Mouse (Mus musculus) liver, embryonic 13.5 days (tissue): ENCODE data around the gene Flt4. TPM values are rescaled to one million over a fixed set of nuclear protein-coding genes. Genes with fewer than 3 reads are reported as not detected.

ENCODE experiments used
- ATAC-seq: fragments of 200-750 bp; cut with Nextera tagmentation; 2 replicates; pipeline ENCODE4 v1.8.0; 2017; ENCODE audit warnings: low read depth, mild to moderate bottlenecking, moderate number of reproducible peaks, moderate library complexity
- DNase-seq: peaks from one replicate; pipeline ENCODE4 v3.0.0; 2022
- H3K27ac ChIP-seq: fragments of 300-500 bp; sonication (generic); 2 replicates; pipeline ENCODE4 v1.5.1; 2015; ENCODE audit warnings: moderate library complexity, mild to moderate bottlenecking, inconsistent platforms
- H3K27me3 ChIP-seq: fragments of 300-500 bp; sonication (generic); 2 replicates; pipeline ENCODE4 v1.6.1; 2015; ENCODE audit warnings: mild to moderate bottlenecking, inconsistent platforms
- H3K36me3 ChIP-seq: fragments of 300-500 bp; sonication (generic); 2 replicates; pipeline ENCODE4 v1.6.1; 2015; ENCODE audit warnings: mild to moderate bottlenecking, inconsistent platforms
- H3K4me1 ChIP-seq: fragments of 300-500 bp; sonication (generic); replicated peaks from 2 replicates; pipeline ENCODE4 v1.6.1; 2015; ENCODE audit warnings: inconsistent platforms
- H3K4me2 ChIP-seq: fragments of 300-500 bp; sonication (generic); 2 replicates; pipeline ENCODE4 v1.6.1; 2015; ENCODE audit warnings: inconsistent platforms, mild to moderate bottlenecking, moderate library complexity
- H3K4me3 ChIP-seq: fragments of 300-500 bp; sonication (generic); replicated peaks from 2 replicates; pipeline ENCODE4 v1.5.1; 2015; ENCODE audit warnings: mild to moderate bottlenecking, inconsistent platforms
- H3K9ac ChIP-seq: fragments of 300-500 bp; sonication (generic); 2 replicates; pipeline ENCODE4 v1.6.1; 2015; ENCODE audit warnings: mild to moderate bottlenecking, inconsistent platforms
- H3K9me3 ChIP-seq: fragments of 300-500 bp; sonication (generic); replicated peaks from 2 replicates; pipeline ENCODE4 v1.6.1; 2016; ENCODE audit warnings: inconsistent platforms
- WGBS: fragments of 180-500 bp; shearing (Covaris S2); methylation state at CpG from one replicate; pipeline ENCODE4 v1.1.7; 2015; ENCODE audit not compliant: insufficient replicate concordance; 5-methylcytosine and 5-hydroxymethylcytosine counted together
- polyA plus RNA-seq: library from polyadenylated mRNA; unstranded; fragments of >200 nt; fragmentation: Nextera tagmentation; extraction: Ambion mirVana; gene quantifications from 2 replicates; pipeline ENCODE4 v1.2.1, GENCODE M21; 2015

Flt4 gene
- polyA plus RNA-seq, 1 experiment from 2014 or later = 2.4 TPM

- DNase-seq (no peak), ATAC-seq (no peak)
- Histone ChIP-seq H3K36me3 (no peaks in the 10 kb centered on the region), H3K4me1 (0 out of 2 replicates have a peak, but pooled peaks cover 4% of the 10 kb centered on the region), H3K4me3 (no peak overlapping the region), H3K27me3 (peaks cover 33% of the 10 kb centered on the region), H3K9ac (no peak overlapping the region), H3K4me2 (no peak overlapping the region), H3K9me3 (no peaks in the 10 kb centered on the region), H3K27ac (no peak overlapping the region)
- 62% methylated on average over 10 of the region's 10 CpGs for WGBS
Measured at GRCm38 (mm10) chr11:49615856-49616725, 7.0 kb downstream of the Flt4 start.

- Histone ChIP-seq H3K4me2 (no peak overlapping the region), H3K9ac (no peak overlapping the region), H3K9me3 (no peaks in the 10 kb centered on the region), H3K4me1 (0 out of 2 replicates have a peak, but pooled peaks cover 1% of the 10 kb centered on the region), H3K27ac (no peak overlapping the region), H3K36me3 (no peaks in the 10 kb centered on the region), H3K4me3 (no peak overlapping the region), H3K27me3 (peaks cover 19% of the 10 kb centered on the region)
- DNase-seq (no peak), ATAC-seq (0 out of 2 replicates have a peak, but pooled peaks have one; percentile 31)
- WGBS = 34% methylated on average over 8 of the region's 8 CpGs
Measured at GRCm38 (mm10) chr11:49618476-49618875, 9.4 kb downstream of the Flt4 start.

- Histone ChIP-seq H3K4me1 (peaks cover 3% of the 10 kb centered on the region; the same call in 1 of the 2 replicates), H3K9me3 (no peaks in the 10 kb centered on the region), H3K4me3 (no peak overlapping the region), H3K27me3 (0 out of 2 replicates have a peak, but pooled peaks cover 2% of the 10 kb centered on the region), H3K9ac (no peak overlapping the region), H3K4me2 (no peak overlapping the region), H3K27ac (no peak overlapping the region), H3K36me3 (no peaks in the 10 kb centered on the region)
- DNase-seq = no peak
- WGBS = 66% methylated on average over 5 of the region's 5 CpGs
- ATAC-seq = no peak
Measured at GRCm38 (mm10) chr11:49621953-49622352, 12.9 kb downstream of the Flt4 start.

DNA sequence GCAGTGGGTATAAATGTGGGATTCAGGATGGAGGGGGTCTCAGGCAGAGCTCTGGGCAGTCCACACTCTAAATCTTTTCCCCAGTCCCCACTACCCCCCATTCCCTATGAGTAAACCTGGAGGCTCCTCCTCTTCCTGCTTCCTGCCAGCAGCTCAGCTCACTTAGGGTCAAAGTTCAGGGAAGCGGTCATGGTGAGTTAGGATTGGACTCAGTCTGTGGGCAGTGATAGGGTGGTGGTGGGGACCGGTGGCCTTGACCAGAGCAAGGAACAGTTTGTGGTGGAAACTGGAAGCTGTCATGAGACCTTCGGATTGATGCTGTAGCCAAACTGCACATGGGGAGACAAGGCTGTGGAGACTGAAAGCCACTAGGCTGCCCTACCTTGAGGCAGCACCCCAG is 15.1 kb downstream of the Flt4 start:
- H3K4me1 ChIP-seq = peaks cover 3% of the 10 kb centered on the region; the same call in 1 of the 2 replicates
- no peak overlapping the region for H3K4me3 ChIP-seq
- WGBS = 50% methylated on average over 3 of the region's 3 CpGs
- no peaks in the 10 kb centered on the region for H3K36me3 ChIP-seq
- 0 out of 2 replicates have a peak, but pooled peaks cover 2% of the 10 kb centered on the region for H3K27me3 ChIP-seq
- H3K9ac ChIP-seq = no peak overlapping the region
- no peak overlapping the region for H3K4me2 ChIP-seq
- ATAC-seq (peak; percentile 30; the same call in 1 of the 2 replicates), DNase-seq (no peak)
- H3K9me3 ChIP-seq = no peaks in the 10 kb centered on the region
- H3K27ac ChIP-seq = no peak overlapping the region

DNA sequence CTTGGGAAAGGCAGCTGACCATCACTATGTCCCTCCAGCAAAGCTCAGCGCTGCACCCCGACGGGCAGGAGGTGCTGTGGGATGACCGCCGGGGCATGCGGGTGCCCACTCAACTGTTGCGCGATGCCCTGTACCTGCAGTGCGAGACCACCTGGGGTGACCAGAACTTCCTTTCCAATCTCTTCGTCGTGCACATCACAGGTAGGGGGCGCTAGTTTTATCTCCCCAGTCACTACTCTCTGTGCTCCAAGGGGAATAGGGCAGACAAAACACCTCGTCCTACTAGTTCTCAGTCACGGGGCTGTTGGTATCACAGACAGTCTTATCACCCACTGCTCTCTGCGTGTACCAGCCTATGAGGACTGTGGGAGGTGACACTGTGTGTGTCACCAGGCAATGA is 16.8 kb downstream of the Flt4 start:
- Histone ChIP-seq H3K27me3 (0 out of 2 replicates have a peak, but pooled peaks cover 6% of the 10 kb centered on the region), H3K9ac (no peak overlapping the region), H3K4me1 (peaks cover 3% of the 10 kb centered on the region; the same call in 1 of the 2 replicates), H3K27ac (no peak overlapping the region), H3K9me3 (no peaks in the 10 kb centered on the region), H3K36me3 (no peaks in the 10 kb centered on the region), H3K4me2 (no peak overlapping the region), H3K4me3 (no peak overlapping the region)
- no peak for ATAC-seq
- DNase-seq = no peak
- WGBS = 64% methylated on average over 15 of the region's 15 CpGs

DNA sequence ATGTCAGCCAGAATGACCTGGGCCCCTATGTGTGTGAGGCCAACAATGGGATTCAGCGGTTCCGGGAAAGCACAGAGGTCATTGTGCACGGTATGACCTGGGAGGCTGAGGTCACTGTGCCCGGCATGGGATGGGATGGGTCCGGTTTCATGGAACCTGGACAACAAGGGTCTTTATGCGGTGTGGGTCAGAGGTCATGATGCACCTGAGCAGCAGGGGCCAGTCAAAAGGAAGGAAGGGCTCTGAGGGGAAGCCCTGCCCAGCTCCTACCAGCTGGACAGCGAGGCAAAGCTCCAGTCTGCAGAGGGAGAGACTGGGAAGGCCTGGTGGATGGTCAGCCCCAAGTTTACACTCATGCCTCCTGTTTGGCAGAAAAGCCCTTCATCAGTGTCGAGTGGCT is 17.7 kb downstream of the Flt4 start:
- no peak for DNase-seq
- H3K4me2 ChIP-seq = no peak overlapping the region
- no peaks in the 10 kb centered on the region for H3K36me3 ChIP-seq
- no peak overlapping the region for H3K4me3 ChIP-seq
- no peak overlapping the region for H3K27ac ChIP-seq
- no peak for ATAC-seq
- H3K9ac ChIP-seq = no peak overlapping the region
- H3K4me1 ChIP-seq = peaks cover 3% of the 10 kb centered on the region; the same call in 1 of the 2 replicates
- H3K9me3 ChIP-seq = no peaks in the 10 kb centered on the region
- 0 out of 2 replicates have a peak, but pooled peaks cover 6% of the 10 kb centered on the region for H3K27me3 ChIP-seq
- 72% methylated on average over 8 of the region's 8 CpGs for WGBS

DNA sequence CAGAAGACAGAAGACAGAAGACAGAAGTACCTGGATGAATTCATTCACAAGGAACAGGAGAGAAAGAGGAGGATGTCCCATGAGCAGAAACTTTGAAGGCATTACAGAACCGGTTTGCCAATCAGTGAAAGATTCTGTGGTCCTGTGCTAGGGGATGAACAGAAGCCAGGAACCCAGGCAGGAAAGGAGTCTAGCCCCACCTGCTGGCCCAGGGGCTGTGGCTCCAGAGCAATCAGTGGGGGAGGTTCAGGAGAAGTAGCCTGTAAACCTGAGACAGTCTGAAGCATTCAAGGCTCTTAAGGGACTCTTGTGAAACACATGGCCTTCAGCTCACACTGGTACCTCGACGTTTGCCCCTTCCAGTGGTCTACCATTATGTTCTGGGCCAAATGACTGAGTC is 22.1 kb downstream of the Flt4 start:
- no peak overlapping the region for H3K4me3 ChIP-seq

DNA sequence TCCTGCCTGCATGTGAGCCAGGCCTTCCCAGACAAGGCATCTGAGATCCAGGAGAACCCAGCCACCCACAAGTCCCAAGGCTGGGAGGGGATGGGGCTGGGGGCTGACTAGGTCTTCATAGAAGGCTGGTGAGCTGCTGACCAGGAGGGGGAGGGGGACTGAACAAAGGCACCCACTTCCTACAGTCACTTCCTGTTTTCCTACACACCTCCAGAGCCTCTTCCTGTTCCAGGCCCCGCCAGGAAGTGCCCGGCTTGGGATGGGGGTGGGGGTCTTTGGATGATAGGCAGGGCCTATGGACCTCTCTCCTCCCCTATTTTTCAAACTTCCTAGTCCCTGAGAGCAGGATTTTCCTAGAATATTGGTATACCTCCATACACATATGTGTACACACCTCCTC is 23.2 kb downstream of the Flt4 start:
- H3K27me3 ChIP-seq = peaks cover 37% of the 10 kb centered on the region

More for the DNA sequence above, 22.1 kb downstream of the Flt4 start:
- ATAC-seq = no peak
- H3K27me3 ChIP-seq = peaks cover 26% of the 10 kb centered on the region
- no peaks in the 10 kb centered on the region for H3K36me3 ChIP-seq
- 0 out of 2 replicates have a peak, but pooled peaks cover 4% of the 10 kb centered on the region for H3K4me1 ChIP-seq
- H3K4me2 ChIP-seq = no peak overlapping the region
- no peak overlapping the region for H3K9ac ChIP-seq
- DNase-seq = no peak
- no peaks in the 10 kb centered on the region for H3K9me3 ChIP-seq
- 15% methylated on average over 3 of the region's 3 CpGs for WGBS
- no peak overlapping the region; the same call in 1 of the 2 replicates for H3K27ac ChIP-seq

GRCm38 (mm10) chr11:49634101-49634500 is 25.0 kb downstream of the Flt4 start:
- H3K4me1 ChIP-seq = 0 out of 2 replicates have a peak, but pooled peaks cover 4% of the 10 kb centered on the region
- 41% methylated on average over 22 of the region's 22 CpGs for WGBS
- no peak for ATAC-seq
- no peak for DNase-seq
- H3K36me3 ChIP-seq = no peaks in the 10 kb centered on the region
- peak overlapping the region; percentile 46 for H3K4me2 ChIP-seq
- H3K4me3 ChIP-seq = no peak overlapping the region
- H3K27ac ChIP-seq = no peak overlapping the region
- H3K27me3 ChIP-seq = peaks cover 48% of the 10 kb centered on the region
- H3K9me3 ChIP-seq = no peaks in the 10 kb centered on the region
- no peak overlapping the region for H3K9ac ChIP-seq

More for the DNA sequence above, 23.2 kb downstream of the Flt4 start:
- no peak for DNase-seq
- H3K27ac ChIP-seq = no peak overlapping the region
- no peak overlapping the region for H3K9ac ChIP-seq
- WGBS = 20% methylated on average over 2 of the region's 2 CpGs
- no peaks in the 10 kb centered on the region for H3K36me3 ChIP-seq
- H3K4me3 ChIP-seq = no peak overlapping the region
- no peak for ATAC-seq
- no peaks in the 10 kb centered on the region for H3K9me3 ChIP-seq
- H3K4me1 ChIP-seq = 0 out of 2 replicates have a peak, but pooled peaks cover 4% of the 10 kb centered on the region
- no peak overlapping the region for H3K4me2 ChIP-seq

- H3K27me3 ChIP-seq = peaks cover 45% of the 10 kb centered on the region
- no peak for ATAC-seq
Measured at GRCm38 (mm10) chr11:49635671-49636070, 26.6 kb downstream of the Flt4 start.

GRCm38 (mm10) chr11:49636449-49636848 is 27.4 kb downstream of the Flt4 start:
- ATAC-seq = no peak
- Histone ChIP-seq H3K9me3 (no peaks in the 10 kb centered on the region), H3K4me3 (no peak overlapping the region), H3K36me3 (no peaks in the 10 kb centered on the region), H3K9ac (no peak overlapping the region), H3K27me3 (peaks cover 45% of the 10 kb centered on the region), H3K27ac (no peak overlapping the region), H3K4me2 (no peak overlapping the region), H3K4me1 (0 out of 2 replicates have a peak, but pooled peaks cover 4% of the 10 kb centered on the region)
- 27% methylated on average over 11 of the region's 11 CpGs for WGBS
- DNase-seq = no peak

More at GRCm38 (mm10) chr11:49635671-49636070, 26.6 kb downstream of the Flt4 start:
- Histone ChIP-seq H3K4me3 (no peak overlapping the region), H3K27ac (no peak overlapping the region), H3K9me3 (no peaks in the 10 kb centered on the region), H3K4me2 (no peak overlapping the region), H3K4me1 (0 out of 2 replicates have a peak, but pooled peaks cover 4% of the 10 kb centered on the region), H3K36me3 (no peaks in the 10 kb centered on the region), H3K9ac (no peak overlapping the region)
- DNase-seq = no peak
- 62% methylated on average over 6 of the region's 6 CpGs for WGBS
